Mouse (Mus musculus): ENCODE measurements around the gene Clec2g. TPM values are rescaled to one million over a fixed set of nuclear protein-coding genes. Genes with fewer than 3 reads are reported as not detected.
"Not testable (repeated sequence)": the region's sequence is repeated elsewhere in the genome, so short reads cannot be mapped to it uniquely, and the experiment has no call there.

Clec2g gene
- total RNA-seq (2021): 1 to 10 TPM; 1.3 to 4.2 TPM
- long read RNA-seq, experiment 1: 0 reads
- long read RNA-seq, experiment 2: 0 reads

GRCm38 (mm10) chr6:128934081-128934480, at the start of gene Clec2g:
Gene Clec2g (plus strand): TSS chr6:128934381.
- not testable (repeated sequence) for DNase-seq (ENCODE audit: low spot score)

- DNase-seq (ENCODE audit: low spot score): not testable (repeated sequence)
Measured at GRCm38 (mm10) chr6:128887091-128887790, 46.9 kb upstream of the Clec2g start, which contains the start of gene Clec2i. Gene Clec2i (plus strand): TSS chr6:128887588.

- DNase-seq (ENCODE audit: low spot score): no peak
Measured at GRCm38 (mm10) chr6:128888834-128889233, 45.3 kb upstream of the Clec2g start.

GRCm38 (mm10) chr6:128890948-128891355, 43.2 kb upstream of the Clec2g start, which contains the start of gene BC035044:
Gene BC035044 (minus strand): TSS chr6:128891126.
- no peak for DNase-seq (ENCODE audit: low spot score)

GRCm38 (mm10) chr6:128895404-128896001, 38.7 kb upstream of the Clec2g start:
- DNase-seq (ENCODE audit: low spot score): no peak

GRCm38 (mm10) chr6:128900044-128900443, 34.1 kb upstream of the Clec2g start:
- no peak for DNase-seq (ENCODE audit: low spot score)

- not testable (repeated sequence) for DNase-seq (ENCODE audit: low spot score)
Measured at GRCm38 (mm10) chr6:128900796-128901552, 33.2 kb upstream of the Clec2g start.

GRCm38 (mm10) chr6:128913598-128914254, 20.5 kb upstream of the Clec2g start:
- no peak for DNase-seq (ENCODE audit: low spot score)

- DNase-seq (ENCODE audit: low spot score): no peak
Measured at GRCm38 (mm10) chr6:128917322-128917721, 16.9 kb upstream of the Clec2g start.

GRCm38 (mm10) chr6:128933050-128933449, 1.1 kb upstream of the Clec2g start:
- DNase-seq (ENCODE audit: low spot score): no peak

GRCm38 (mm10) chr6:128935889-128936665, 1.9 kb downstream of the Clec2g start:
- DNase-seq (ENCODE audit: low spot score): not testable (repeated sequence)

- no peak for DNase-seq (ENCODE audit: low spot score)
Measured at GRCm38 (mm10) chr6:128941646-128942421, 7.7 kb downstream of the Clec2g start.

- no peak for DNase-seq (ENCODE audit: low spot score)
Measured at GRCm38 (mm10) chr6:128945564-128945963, 11.4 kb downstream of the Clec2g start.

GRCm38 (mm10) chr6:128961110-128961509, 26.9 kb downstream of the Clec2g start:
- no peak for DNase-seq (ENCODE audit: low spot score)

GRCm38 (mm10) chr6:128962108-128962507, 27.9 kb downstream of the Clec2g start:
- DNase-seq (ENCODE audit: low spot score): not testable (repeated sequence)

GRCm38 (mm10) chr6:128964519-128964918, 30.3 kb downstream of the Clec2g start:
- DNase-seq (ENCODE audit: low spot score): no peak

GRCm38 (mm10) chr6:128968463-128968862, 34.3 kb downstream of the Clec2g start:
- no peak for DNase-seq (ENCODE audit: low spot score)

GRCm38 (mm10) chr6:128969741-128970140, 35.6 kb downstream of the Clec2g start:
- DNase-seq (ENCODE audit: low spot score): no peak

GRCm38 (mm10) chr6:128970508-128971393, 36.6 kb downstream of the Clec2g start:
- DNase-seq (ENCODE audit: low spot score): not testable (repeated sequence)

All from gastrocnemius, adult 18-20 months (tissue).